Mouse (Mus musculus): Measurements from ENCODE around the gene Ano8.

The Ano8 gene

DNA sequence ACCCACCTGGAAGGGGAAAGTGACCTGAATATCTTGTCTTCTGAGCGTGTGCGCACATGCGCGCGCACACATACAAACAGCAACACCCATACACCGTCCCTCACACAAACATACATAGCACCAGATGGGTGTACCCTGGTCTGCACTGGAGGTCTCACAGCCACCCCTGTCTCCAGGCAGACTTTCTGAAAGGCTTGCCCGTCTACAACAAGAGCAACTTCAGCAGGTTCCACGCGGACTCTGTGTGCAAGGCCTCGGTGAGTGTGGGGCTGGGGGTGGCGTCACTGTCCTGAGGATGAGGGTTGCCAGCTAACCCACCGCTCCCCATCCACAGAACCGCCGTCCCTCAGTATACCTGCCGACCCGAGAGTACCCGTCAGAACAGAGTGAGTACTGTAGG lies 13.9 kb downstream of the Ano8 start:
- peak in 1 of 2 experiments; percentile 19 for DNase-seq (ENCODE audit: inconsistent age in 2 of 2, low spot score in 1 of 2)

DNA sequence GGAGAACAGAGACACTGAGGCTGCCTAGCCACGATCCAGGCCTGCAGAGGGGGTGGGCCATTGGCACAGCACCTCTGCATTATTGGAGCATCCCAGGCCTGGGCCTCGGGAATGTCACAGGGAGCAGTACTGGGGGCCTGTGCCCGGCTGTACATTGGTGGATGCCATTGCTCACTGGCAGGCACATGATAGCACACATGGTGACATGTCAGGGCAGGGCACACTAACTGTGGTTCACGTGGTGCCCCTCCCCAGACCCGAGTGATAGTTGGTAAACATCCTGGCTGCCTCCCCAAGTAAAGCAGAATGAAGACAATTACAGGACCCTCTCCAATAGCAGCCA lies 14.9 kb downstream of the Ano8 start:
- peak in 1 of 2 experiments; percentile 34 for DNase-seq (ENCODE audit: inconsistent age in 2 of 2, low spot score in 1 of 2)

DNA sequence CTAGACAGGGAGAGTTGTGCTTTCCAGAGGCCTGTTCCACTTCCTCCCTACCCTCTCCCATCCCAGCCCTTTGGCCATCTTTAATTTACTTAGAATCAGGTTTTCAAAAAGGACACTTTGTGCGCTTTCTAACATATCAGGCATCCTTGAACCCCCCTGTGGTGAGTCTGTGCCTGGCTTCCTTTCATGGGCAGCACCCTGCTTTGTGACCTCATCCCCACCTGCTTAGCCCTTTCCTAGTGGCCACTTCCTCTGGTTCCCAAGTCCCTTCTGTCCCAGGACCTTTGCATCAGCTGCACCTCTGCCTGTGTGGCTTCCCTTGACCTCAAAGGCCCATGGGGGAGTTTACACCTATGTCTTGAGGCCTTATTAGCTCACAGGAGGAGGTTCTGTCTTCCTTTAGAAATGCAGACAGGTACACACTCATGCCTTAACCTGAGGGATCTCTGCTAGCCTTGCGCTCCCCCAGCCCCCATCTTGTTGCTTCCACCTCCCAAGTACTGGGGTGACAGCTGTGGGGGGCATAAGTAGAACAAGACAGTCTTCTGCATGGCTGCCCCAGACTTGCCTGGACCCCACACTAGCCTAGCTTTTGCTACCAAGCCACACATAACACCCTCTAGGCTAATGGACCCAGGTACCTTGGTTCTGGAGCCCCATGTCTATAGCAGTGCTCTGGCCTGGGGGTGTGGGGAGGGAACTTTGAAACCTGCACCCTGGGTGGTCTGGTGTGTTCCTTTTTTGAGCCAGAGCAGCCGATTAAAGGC lies 15.4 kb downstream of the Ano8 start:
- peak; percentile 25 to 42 for DNase-seq (ENCODE audit: inconsistent age in 2 of 2, low spot score in 1 of 2)

DNA sequence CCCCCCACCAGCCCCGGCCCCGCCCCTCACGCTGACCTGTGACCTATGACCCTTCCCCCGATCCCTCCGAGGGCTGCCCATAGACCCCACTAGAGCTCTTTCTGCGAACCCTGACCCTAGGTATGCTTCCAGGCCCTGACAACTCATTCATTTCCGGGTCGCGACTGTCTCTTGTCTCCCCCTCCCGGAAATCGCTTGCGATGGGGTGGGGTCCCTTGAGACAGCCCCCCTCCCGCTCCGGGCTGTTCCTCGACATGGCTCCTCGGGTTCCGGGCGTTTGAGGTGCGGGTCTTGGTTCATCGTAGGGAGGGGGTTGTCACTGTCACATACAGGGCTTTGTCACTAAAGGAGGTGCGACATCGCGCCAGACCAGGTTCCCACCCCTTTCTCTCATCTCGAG lies 16.4 kb downstream of the Ano8 start:
- DNase-seq (ENCODE audit: inconsistent age in 2 of 2, low spot score in 1 of 2) = peak; percentile 71 to 84

DNA sequence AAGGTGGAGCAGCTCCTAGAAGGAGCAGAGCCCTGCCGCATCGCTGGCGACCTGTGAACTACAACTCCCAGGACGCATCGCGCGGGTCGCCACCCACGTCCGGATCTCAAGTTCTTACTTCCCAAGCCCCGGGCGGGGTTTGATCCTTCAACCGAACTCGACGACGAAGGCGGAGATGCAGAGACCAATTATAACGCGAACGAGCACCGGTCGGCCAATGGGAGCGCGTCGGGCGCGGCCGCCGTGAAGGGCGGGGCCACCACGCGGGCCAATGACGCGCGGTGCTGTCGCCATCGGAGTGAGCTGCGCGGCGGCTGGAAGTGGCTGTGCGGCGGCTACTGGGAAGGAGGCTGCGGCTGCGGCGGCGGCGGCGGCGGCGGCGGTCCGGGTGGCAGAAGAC lies 16.8 kb downstream of the Ano8 start, which contains the start of gene Dda1:
Dda1 (plus strand) TSS at position 284 of the 400 bp plus-strand sequence.
- DNase-seq (ENCODE audit: inconsistent age in 2 of 2, low spot score in 1 of 2) = peak; percentile 99

DNA sequence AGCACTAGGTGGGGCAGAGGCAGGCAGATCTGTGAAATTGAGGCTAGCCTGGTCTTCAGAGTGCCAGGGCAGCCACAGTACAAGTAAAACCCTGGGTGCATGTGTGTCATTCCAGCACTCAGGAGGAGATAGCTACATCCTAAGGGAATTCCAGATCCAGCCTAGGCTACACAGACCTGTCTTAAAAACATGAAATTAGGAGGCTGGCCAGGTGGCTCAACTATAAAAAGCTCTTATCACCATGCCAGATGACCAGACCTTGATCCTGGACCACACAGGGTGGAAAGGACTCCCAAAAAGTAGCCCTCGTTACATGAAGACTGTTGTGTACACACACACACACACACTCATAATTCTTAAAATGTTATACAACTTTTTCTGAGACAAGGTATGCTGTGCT lies 17.8 kb downstream of the Ano8 start:
- peak in 1 of 2 experiments; percentile 30 for DNase-seq (ENCODE audit: inconsistent age in 2 of 2, low spot score in 1 of 2)

DNA sequence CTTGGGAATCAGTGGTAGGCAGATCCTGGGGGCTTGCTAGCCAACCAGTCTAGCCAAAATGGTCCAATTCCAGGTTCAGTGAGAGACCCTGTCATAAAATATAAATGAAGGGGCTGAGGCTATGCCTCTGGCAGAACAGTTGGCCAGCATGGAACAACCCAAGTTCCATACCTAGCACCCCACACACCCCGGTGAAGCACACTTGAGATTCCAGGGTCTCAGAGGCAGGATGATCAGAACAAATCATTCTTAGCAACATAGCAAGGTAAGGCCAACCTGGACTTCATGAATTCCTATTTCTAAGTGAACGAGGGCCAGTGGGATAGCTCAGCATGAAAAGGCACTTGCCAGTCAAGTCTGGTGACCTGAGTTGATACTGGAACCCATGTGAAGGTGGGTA lies 18.6 kb downstream of the Ano8 start:
- peak in 1 of 2 experiments; percentile 31 for DNase-seq (ENCODE audit: inconsistent age in 2 of 2, low spot score in 1 of 2)

DNA sequence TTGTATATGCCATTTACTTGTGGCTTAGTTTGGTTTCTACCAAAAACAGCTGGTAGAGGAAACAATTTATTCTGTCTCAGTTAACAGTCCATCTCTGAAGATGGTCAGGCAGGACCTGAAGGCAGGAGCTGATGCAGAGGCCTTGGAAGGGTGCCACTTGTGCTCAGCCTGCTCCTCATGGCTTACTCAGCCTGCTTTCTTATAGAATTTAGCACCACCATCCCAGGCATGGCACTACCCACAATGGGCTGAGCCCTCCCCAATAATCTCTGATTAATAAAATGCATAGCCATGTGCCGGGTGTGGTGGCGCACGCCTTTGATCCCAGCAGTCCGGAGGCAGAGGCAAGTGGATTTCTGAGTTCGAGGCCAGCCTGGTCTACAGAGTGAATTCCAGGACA lies 19.6 kb downstream of the Ano8 start:
- peak in 1 of 2 experiments; percentile 33 for DNase-seq (ENCODE audit: inconsistent age in 2 of 2, low spot score in 1 of 2)

DNA sequence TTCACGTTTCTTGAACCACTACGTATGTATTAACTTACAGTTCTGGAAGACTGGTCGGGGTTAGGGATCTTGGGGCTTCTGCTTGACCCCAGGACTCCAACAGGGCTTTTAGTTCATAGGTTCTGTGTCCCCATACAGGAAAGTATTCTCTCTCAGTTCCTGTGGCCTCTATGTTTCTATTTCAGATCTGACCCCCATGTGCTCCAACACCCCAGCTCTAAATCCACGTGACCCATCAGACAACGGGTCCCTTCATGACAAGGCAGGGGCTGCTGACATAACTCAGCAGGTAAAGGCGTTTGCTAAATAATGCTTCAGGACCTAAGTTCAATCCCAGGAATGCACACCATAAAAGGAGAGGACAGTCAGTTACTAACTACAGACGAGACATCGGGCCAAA lies 20.0 kb downstream of the Ano8 start:
- no peak for DNase-seq (ENCODE audit: inconsistent age in 2 of 2, low spot score in 1 of 2)

DNA sequence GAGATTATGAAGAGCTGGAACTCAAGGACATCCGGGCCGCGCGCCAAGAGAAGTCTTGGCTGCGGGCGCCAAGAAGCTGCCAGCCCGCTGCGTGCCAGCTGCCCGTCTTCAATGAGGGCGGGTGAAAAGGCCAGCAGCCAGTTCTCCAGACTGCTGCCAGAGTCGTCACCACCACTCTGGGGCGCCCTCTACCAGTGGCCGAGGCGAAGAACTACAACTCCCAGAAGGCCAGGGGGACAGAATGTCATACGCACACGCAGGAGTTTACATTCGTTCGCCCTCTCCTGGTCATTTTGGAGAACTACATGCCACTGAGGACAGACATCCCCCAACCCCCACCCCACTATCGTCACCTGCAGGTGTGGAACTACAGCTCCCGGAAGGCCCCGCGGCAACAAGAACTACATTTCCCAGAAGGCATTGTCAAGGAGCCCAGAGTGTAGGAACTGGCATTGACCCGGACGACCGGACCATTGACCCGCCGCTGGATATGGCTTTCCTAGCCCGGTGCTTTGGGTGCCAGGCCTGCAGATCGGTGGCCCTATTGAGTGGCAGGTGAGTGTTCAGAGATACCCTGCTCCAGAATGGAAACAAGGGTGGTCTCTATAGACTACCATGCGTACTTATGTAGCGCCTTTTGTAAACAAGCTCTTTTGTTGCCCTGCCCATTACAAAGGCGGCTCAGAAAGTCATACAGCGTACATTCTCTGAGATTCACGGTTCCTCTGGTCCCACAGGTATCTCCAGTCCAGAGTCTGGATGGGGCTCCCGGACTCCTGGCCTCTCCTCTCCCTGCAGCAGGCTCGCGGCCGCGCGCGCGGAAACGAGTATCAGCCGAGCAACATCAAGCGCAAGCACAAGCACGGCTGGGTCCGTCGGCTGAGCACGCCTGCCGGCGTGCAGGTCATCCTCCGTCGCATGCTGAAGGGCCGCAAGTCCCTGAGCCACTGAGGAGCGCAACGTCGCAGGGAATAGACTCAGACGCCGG lies 21.0 kb downstream of the Ano8 start, which contains the start of gene Mrpl34:
Mrpl34 (plus strand) TSS at position 447 of the 988 bp plus-strand sequence.
- DNase-seq (ENCODE audit: inconsistent age in 2 of 2, low spot score in 1 of 2) = peak; percentile 99 to 100

DNA sequence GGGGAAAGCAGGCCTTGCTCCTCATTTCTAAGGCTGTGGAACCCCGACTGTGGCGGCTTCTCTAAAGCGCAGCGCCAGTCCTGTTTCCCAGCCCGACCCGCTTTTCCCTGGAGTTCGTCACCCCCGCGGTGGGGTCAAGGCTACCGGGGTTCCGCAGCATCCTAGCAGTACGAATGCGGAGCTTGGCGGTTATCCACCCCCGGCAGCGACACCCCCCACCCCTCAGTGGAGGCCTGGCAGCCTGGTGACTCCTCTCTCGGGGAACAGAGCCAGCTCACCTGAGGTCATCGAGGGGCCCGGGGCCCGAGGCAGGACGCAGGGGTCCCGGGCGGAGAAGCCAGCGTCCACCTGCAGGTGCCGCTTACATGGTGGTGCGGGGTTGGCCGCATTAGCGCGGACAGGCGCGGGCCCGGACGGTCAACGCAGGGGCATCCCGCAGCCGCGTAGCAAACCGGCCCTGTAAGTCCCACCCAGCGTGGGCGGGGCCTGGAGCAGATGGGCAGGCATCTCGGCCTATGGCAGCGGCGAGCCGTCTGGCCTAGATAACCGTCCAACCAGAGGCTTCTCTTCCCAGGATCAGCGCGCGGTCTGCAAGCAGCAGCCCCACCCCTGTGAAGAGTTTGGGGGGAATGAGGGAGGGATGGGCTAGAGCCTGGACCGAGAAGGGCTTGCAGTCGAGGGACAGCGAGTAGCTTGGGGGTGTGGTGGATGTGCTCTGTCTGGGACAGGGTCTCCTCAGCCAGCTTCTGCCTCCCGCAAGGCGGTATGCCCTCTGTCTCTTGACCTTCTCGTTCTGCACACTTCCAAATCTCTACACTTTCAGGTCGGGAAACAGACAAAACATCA lies 22.4 kb downstream of the Ano8 start, which contains the start of gene Abhd8:
Abhd8 (minus strand) TSS at position 468 of the 846 bp plus-strand sequence.
- DNase-seq (ENCODE audit: inconsistent age in 2 of 2, low spot score in 1 of 2) = peak; percentile 98 to 99

DNA sequence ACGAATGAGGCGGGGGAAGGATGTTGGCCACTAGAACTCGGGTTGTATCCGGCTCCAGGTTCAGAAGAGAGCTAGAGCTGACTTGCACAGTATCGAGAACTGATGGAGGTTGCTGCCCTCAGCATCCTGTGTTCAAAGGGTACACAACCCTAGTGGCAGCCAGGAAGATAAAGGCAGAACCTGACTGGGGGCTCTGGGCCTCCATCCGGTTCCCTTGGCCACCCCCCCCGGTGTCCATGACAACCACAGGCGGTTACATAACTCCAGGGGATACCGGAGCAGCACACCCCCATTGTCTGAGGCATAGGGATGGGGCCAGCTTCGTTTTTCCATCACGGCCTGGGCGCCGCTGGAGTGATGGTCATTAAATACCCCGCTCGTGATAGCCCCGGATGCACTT lies 23.0 kb downstream of the Ano8 start:
- DNase-seq (ENCODE audit: inconsistent age in 2 of 2, low spot score in 1 of 2) = peak; percentile 79 to 90

DNA sequence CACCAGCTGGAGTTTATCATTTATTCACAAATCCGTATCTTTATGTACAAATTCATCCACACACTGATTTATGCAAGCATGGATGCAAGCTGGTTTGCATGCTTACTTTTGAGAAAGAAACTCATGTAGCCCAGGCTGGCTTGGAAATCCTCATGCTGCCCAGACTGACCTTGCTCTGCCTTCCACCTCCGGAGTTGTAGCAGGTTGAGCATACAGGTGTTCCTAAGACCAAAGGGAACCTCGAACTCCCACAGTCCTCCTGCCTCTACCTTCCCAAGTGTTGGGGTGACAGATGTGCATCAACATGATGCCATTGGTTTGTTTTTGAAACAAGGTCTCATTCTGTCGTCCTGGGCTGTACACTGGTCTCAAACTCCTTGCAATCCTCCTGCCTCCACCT lies 23.6 kb downstream of the Ano8 start:
- no peak for DNase-seq (ENCODE audit: inconsistent age in 2 of 2, low spot score in 1 of 2)

DNA sequence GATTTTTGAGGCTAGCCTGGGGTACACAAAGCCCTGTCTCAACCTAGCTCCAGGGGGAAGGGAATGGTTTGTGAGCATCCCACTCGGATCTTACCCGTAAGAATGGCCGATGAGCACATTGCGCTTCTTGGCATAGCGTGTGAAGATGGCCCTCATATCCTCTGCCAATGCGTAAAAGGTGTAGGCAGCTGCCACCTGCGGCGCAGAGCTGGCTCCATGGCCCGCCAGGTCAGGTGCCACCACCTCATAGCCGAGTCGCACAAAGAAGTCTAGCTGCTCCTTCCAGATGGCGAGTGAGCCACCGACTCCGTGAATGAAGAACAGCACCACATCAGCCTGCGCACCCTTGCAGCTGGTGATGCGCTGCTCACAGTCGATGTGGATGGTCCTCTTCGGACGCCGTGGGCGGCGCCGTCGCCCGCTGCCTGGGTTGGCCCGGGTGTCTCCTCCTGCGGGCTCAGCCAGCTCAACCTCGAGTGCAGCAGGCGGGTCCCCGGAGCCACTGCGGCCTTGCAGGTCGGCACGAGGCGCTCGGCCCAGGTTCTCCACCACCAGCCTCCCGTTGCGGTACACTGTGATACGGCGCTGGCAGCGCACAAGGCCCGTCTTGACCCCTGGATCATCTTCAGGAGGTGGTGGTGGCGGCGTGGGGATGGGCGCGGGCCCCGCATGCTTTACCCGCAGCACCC lies 24.5 kb downstream of the Ano8 start:
- peak; percentile 44 to 54 for DNase-seq (ENCODE audit: inconsistent age in 2 of 2, low spot score in 1 of 2)

DNA sequence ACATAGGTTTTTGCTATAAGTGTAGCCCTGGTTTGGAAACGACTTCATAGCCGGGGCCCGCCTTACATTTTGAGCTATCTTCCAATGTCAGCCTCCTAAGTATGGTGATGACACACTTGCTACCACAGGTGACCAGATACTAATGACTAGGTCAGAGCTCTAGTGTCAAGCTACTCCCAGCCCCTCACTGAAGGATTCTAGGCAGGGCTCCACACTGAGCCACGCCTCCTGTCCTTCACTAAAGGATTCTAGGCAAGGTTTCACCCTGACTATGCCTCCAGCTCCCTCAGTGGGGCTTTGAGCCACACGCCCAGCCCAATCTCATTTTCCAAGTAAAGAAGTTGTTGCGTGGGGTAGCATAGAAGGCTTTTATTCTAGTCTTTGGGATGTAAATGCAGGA lies 25.0 kb downstream of the Ano8 start:
- peak in 1 of 2 experiments; percentile 69 for DNase-seq (ENCODE audit: inconsistent age in 2 of 2, low spot score in 1 of 2)

DNA sequence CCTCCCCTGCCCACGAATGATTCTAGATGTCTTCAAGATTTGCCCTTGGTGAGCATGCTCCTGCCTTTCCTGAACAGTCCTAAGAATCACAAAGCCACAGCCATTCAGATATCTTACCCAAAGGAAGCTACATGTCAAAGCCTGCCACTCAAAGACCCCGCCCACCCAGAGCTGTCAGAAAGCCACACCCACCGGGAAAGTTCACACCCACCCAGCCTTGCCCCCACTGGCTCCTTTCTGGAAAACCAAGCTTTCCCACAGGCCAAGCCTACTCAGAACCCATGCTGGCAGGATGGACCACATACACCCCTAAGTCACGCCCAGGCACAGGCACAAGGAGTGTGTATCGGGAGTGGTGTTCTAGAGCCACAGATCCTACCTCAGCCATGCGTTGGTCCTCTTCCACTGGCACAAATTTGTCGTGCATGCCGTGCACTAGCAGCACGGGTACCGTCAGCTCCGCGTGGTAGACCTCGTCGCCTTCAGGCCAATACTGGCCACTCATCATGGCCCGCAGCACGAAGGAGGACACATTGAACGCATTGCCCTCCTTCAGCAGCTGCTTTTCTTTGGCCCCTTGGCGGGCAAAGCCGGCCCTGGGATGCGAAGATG lies 28.0 kb downstream of the Ano8 start:
- DNase-seq (ENCODE audit: inconsistent age in 2 of 2, low spot score in 1 of 2) = peak; percentile 10 to 29

DNA sequence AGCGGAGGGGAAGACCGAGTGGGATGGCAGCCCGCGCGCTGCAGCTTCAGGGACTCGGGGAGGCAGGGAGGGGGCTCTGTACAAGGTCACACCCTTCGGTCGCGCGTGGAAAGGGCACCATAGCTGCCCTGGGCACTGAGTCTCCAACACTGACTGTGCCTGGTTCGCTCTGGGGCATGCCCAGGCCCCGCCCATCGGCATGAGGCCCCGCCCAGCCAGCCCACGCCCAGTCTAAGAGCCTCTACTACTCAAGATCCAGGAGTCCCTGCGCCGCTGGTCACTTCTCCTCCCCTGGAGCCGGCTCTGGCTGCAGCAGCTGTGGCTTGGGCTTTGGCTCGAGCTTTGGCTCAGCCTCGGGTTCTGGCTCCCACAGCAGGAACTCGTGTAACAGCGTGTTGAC lies 28.9 kb downstream of the Ano8 start:
- peak; percentile 17 to 38 for DNase-seq (ENCODE audit: inconsistent age in 2 of 2, low spot score in 1 of 2)

DNA sequence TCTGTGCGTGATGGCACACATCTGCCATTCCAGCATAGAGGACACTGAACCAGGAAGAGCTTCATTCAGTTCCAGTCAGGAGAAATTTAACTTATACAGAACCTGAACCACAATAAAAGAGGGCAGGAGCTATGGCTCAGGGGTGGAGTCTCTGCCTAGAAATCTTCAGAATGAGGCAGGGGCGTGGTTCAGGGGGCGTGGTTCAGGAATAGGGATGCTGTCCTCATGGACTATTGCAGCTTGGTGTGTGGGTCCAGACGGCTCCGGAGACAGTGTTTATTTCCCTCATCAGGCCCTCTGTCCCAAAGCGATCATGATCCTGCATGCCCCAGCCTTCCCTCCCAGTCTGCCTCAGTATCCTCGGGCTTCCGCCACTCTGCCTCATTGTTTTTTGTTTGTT lies 31.1 kb downstream of the Ano8 start:
- peak in 1 of 2 experiments; percentile 19 for DNase-seq (ENCODE audit: inconsistent age in 2 of 2, low spot score in 1 of 2)

DNA sequence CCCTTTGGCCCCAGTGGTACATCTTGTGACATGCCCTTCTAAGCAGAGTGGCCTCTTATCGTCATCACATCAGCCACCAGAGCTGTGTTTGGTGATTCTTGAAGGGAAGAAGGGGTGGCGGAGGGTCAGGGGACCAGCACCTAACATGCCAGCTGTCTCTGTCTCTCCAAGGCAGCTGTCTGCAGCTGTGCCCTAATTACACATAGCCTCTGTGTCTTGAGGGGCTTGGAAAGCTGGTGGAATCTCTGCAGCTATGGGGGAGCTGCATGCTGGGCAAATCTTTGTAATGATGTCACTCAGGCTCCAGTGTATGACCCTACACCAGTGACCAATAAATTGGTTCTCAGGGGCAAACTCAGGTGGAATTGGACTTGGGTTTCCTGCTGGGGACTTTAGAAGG lies 33.1 kb downstream of the Ano8 start:
- peak in 1 of 2 experiments; percentile 12 for DNase-seq (ENCODE audit: inconsistent age in 2 of 2, low spot score in 1 of 2)

DNA sequence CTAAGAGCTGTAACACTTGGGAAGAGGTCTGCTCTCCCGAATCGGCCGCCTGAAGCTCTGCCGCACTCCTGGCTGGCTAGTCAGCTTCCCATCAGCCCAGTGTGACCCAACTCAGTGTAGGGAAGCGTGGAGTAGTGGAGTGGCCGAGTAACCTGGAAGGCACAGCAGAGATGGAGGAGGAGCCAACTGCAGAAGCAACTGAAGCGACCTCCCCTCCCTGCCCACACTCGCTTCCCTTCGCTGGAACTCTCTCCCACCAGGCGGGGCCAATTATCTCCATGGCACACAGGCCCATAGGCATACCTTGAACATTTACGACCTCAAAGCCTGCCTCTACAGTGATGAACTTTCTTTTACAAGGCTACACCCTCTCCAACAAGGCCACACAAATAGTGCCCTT lies 34.0 kb downstream of the Ano8 start:
- peak in 1 of 2 experiments; percentile 15 for DNase-seq (ENCODE audit: inconsistent age in 2 of 2, low spot score in 1 of 2)

Measured in adrenal gland, adult (tissue).